Mouse (Mus musculus) MEL (cell line): ENCODE measurements at regions not wholly inside any gene's neighbourhood (a gene's known extent, or its start where the extent isn't known, plus 50 kb on each side); places are given as distances from the start of the nearest gene placed in this dataset.

Experiments used
- DNase-seq: peaks from one replicate; pipeline ENCODE4 v3.0.0; 2011; ENCODE audit warnings: low read depth, low spot score
- H3K27ac ChIP-seq: 2 replicates; pipeline ENCODE4 v1.5.1; 2012; ENCODE audit warnings: low read depth, mild to moderate bottlenecking, control low read depth, low read length, moderate library complexity; ENCODE audit not compliant: control insufficient read depth
- H3K27me3 ChIP-seq, 2 experiments: fragments of 150-350 bp in 1 of 2; sonication (generic) in 1 of 2; 2 replicates each; pipeline ENCODE4 v1.6.1; 2012; ENCODE audit warnings: low read length in 2 of 2, mild to moderate bottlenecking in 2 of 2, improper control_type of control experiment in 1 of 2, moderate library complexity in 1 of 2; ENCODE audit not compliant: insufficient read depth in 2 of 2, control insufficient read depth in 1 of 2
- H3K36me3 ChIP-seq, 2 experiments: 2 replicates each; pipeline ENCODE4 v1.6.1; 2012 to 2014; ENCODE audit warnings: low read length in 2 of 2, improper control_type of control experiment in 1 of 2, inconsistent platforms in 1 of 2, mild to moderate bottlenecking in 1 of 2; ENCODE audit not compliant: insufficient read depth in 2 of 2, control insufficient read depth in 1 of 2
- H3K4me1 ChIP-seq, 2 experiments: fragments of 150-350 bp in 1 of 2; sonication (generic) in 1 of 2; 2 replicates each; pipeline ENCODE4 v1.6.1; 2012; ENCODE audit warnings: low read length in 2 of 2, improper control_type of control experiment in 1 of 2, mild to moderate bottlenecking in 1 of 2; ENCODE audit not compliant: insufficient read depth in 2 of 2, control insufficient read depth in 1 of 2
- H3K4me3 ChIP-seq, 2 experiments: fragments of 150-350 bp in 1 of 2; sonication (generic) in 1 of 2; 2 replicates each; pipeline ENCODE4 v1.5.1; 2012; ENCODE audit warnings: low read depth in 2 of 2, low read length in 2 of 2, mild to moderate bottlenecking in 2 of 2, moderate library complexity in 2 of 2, control low read depth in 1 of 2, improper control_type of control experiment in 1 of 2; ENCODE audit not compliant: control insufficient read depth in 1 of 2, insufficient read depth in 1 of 2
- H3K79me2 ChIP-seq: 2 replicates; pipeline ENCODE4 v1.6.1; 2012; ENCODE audit warnings: mild to moderate bottlenecking, low read length, moderate library complexity; ENCODE audit not compliant: control insufficient read depth, poor library complexity, insufficient read depth
- H3K9ac ChIP-seq: 2 replicates; pipeline ENCODE4 v1.6.1; 2012; ENCODE audit warnings: low read depth, mild to moderate bottlenecking, control low read depth, low read length, moderate library complexity; ENCODE audit not compliant: control insufficient read depth, poor library complexity, severe bottlenecking
- H3K9me3 ChIP-seq: fragments of 150-350 bp; sonication (generic); replicated peaks from 2 replicates; pipeline ENCODE4 v1.6.1; 2012; ENCODE audit warnings: mild to moderate bottlenecking, low read length, improper control_type of control experiment, moderate library complexity; ENCODE audit not compliant: insufficient read depth
- CHD1 ChIP-seq: IDR thresholded peaks from 2 replicates; pipeline ENCODE4 v1.6.1; 2012; ENCODE audit warnings: low read depth, mild to moderate bottlenecking, inconsistent platforms, low read length, improper control_type of control experiment
- CHD2 ChIP-seq: IDR thresholded peaks from 2 replicates; pipeline ENCODE4 v1.6.1; 2011; ENCODE audit warnings: low read length, improper control_type of control experiment
- CTCF ChIP-seq, 3 experiments: IDR thresholded peaks in 2 of 3; conservative IDR thresholded peaks in 1 of 3; 2 replicates each; pipeline ENCODE4 v1.5.1; 2011 to 2012; ENCODE audit warnings: low read length in 3 of 3, low read depth in 2 of 3, mild to moderate bottlenecking in 2 of 3, improper control_type of control experiment in 1 of 3, inconsistent platforms in 1 of 3, mixed read lengths in 1 of 3, moderate library complexity in 1 of 3; ENCODE audit not compliant: control insufficient read depth in 1 of 3, insufficient read depth in 1 of 3, poor library complexity in 1 of 3, severe bottlenecking in 1 of 3
- E2F4 ChIP-seq: IDR thresholded peaks from 2 replicates; pipeline ENCODE4 v1.6.1; 2011; ENCODE audit warnings: low read depth, low read length, improper control_type of control experiment, borderline replicate concordance
- ELF1 ChIP-seq: IDR thresholded peaks from 2 replicates; pipeline ENCODE4 v1.6.1; 2014; ENCODE audit warnings: low read depth, mild to moderate bottlenecking, inconsistent platforms, low read length, improper control_type of control experiment, moderate library complexity
- ETS1 ChIP-seq: IDR thresholded peaks from 2 replicates; pipeline ENCODE4 v1.6.1; 2012; ENCODE audit warnings: low read depth, mild to moderate bottlenecking, inconsistent platforms, low read length, improper control_type of control experiment, moderate library complexity
- KAT2A ChIP-seq: conservative IDR thresholded peaks from 2 replicates; pipeline ENCODE4 v1.6.1; 2012; ENCODE audit warnings: low read depth, low read length, improper control_type of control experiment, inconsistent platforms
- MAFK ChIP-seq: IDR thresholded peaks from 2 replicates; pipeline ENCODE4 v1.6.1; 2011; ENCODE audit warnings: low read depth, mild to moderate bottlenecking, low read length, improper control_type of control experiment, borderline replicate concordance
- MAZ ChIP-seq: IDR thresholded peaks from 2 replicates; pipeline ENCODE4 v1.6.1; 2012; ENCODE audit warnings: low read depth, mild to moderate bottlenecking, inconsistent platforms, low read length, improper control_type of control experiment
- MEF2A ChIP-seq: IDR thresholded peaks from 2 replicates; pipeline ENCODE4 v1.6.1; 2014; ENCODE audit warnings: low read depth, mild to moderate bottlenecking, inconsistent platforms, low read length, improper control_type of control experiment; ENCODE audit not compliant: poor library complexity, insufficient replicate concordance, severe bottlenecking; ENCODE audit errors: extremely low read depth
- MXI1 ChIP-seq: IDR thresholded peaks from 2 replicates; pipeline ENCODE4 v1.6.1; 2011; ENCODE audit warnings: mild to moderate bottlenecking, low read depth, low read length, improper control_type of control experiment
- MYC ChIP-seq: IDR thresholded peaks from 2 replicates; pipeline ENCODE4 v1.6.1; 2011; ENCODE audit warnings: low read depth, mild to moderate bottlenecking, low read length, improper control_type of control experiment, moderate library complexity
- NRF1 ChIP-seq: IDR thresholded peaks from 2 replicates; pipeline ENCODE4 v1.6.1; 2014; ENCODE audit warnings: low read depth, mild to moderate bottlenecking, inconsistent platforms, low read length, improper control_type of control experiment, moderate library complexity; ENCODE audit not compliant: poor library complexity, insufficient read depth, severe bottlenecking
- POLR2A ChIP-seq, 2 experiments: IDR thresholded peaks; 2 replicates each; pipeline ENCODE4 v1.6.1; 2011 to 2012; ENCODE audit warnings: low read length in 2 of 2, mild to moderate bottlenecking in 2 of 2, control low read depth in 1 of 2, improper control_type of control experiment in 1 of 2, low read depth in 1 of 2, moderate library complexity in 1 of 2; ENCODE audit not compliant: control insufficient read depth in 1 of 2, insufficient read depth in 1 of 2, poor library complexity in 1 of 2
- POLR2AphosphoS5 ChIP-seq: IDR thresholded peaks from 2 replicates; pipeline ENCODE4 v1.6.1; 2012; ENCODE audit warnings: low read depth, borderline replicate concordance, mild to moderate bottlenecking, inconsistent platforms, low read length, moderate library complexity, mixed read lengths
- RCOR1 ChIP-seq: IDR thresholded peaks from 2 replicates; pipeline ENCODE4 v1.6.1; 2012; ENCODE audit warnings: low read depth, mild to moderate bottlenecking, inconsistent platforms, low read length, improper control_type of control experiment
- SMC3 ChIP-seq: IDR thresholded peaks from 2 replicates; pipeline ENCODE4 v1.6.1; 2011; ENCODE audit warnings: low read depth, low read length, improper control_type of control experiment
- TAL1 ChIP-seq: IDR thresholded peaks from 2 replicates; pipeline ENCODE4 v1.6.1; 2012; ENCODE audit warnings: mild to moderate bottlenecking, inconsistent platforms, low read length, moderate library complexity, mixed read lengths
- TBP ChIP-seq: IDR thresholded peaks from 2 replicates; pipeline ENCODE4 v1.8.0; 2011; ENCODE audit warnings: low read depth, low read length, improper control_type of control experiment
- UBTF ChIP-seq: IDR thresholded peaks from 2 replicates; pipeline ENCODE4 v1.6.1; 2012; ENCODE audit warnings: low read depth, mild to moderate bottlenecking, inconsistent platforms, low read length, improper control_type of control experiment, moderate library complexity, borderline replicate concordance; ENCODE audit not compliant: insufficient read depth
- ZKSCAN1 ChIP-seq: IDR thresholded peaks from 2 replicates; pipeline ENCODE4 v1.6.1; 2012; ENCODE audit warnings: low read depth, mild to moderate bottlenecking, inconsistent platforms, low read length, improper control_type of control experiment, moderate library complexity
- ZMIZ1 ChIP-seq: IDR thresholded peaks from 2 replicates; pipeline ENCODE4 v1.6.1; 2012; ENCODE audit warnings: low read depth, mild to moderate bottlenecking, inconsistent platforms, low read length, improper control_type of control experiment, moderate library complexity

DNA sequence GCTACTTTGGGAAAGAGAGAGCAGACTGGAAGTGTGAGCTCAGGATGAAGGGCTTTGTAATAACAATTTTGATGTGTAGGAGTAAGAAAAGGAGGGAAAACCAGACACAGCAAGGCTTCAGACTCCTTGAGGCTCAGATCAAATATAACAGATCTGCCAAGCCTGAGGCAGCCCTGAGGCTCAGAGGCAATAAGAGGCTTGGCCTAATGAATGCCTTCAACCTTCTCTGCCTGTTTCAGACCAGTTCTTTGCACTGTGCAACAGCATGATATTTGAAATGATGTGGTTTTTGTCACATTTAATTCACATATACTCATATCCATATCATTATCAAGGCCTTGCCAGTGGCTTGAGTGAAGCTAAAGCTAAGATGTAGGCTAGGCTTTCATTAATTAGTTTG is 425.0 kb downstream of the Nova1 start:
- Histone ChIP-seq H3K27ac (no peak overlapping the region), H3K36me3 (no peaks in the 10 kb centered on the region), H3K9me3 (no peaks in the 10 kb centered on the region), H3K79me2 (no peaks in the 10 kb centered on the region), H3K27me3 (no peaks in the 10 kb centered on the region), H3K9ac (no peak overlapping the region), H3K4me1 (no peaks in the 10 kb centered on the region)
- no peak for DNase-seq
- no peak for TF ChIP-seq MXI1
- TF ChIP-seq POLR2AphosphoS5: no peak
- no peak for TF ChIP-seq CTCF (IDR thresholded peaks at IDR 0.05 in 2 of 3, conservative IDR thresholded peaks at IDR 0.05 in 1 of 3; ENCODE audit: control insufficient read depth in 1 of 3, insufficient read depth in 1 of 3, low read depth in 2 of 3, low read length in 3 of 3, poor library complexity in 1 of 3, severe bottlenecking in 1 of 3)
- no peak for TF ChIP-seq ZMIZ1
- TF ChIP-seq MEF2A: no peak
- TF ChIP-seq ZKSCAN1: no peak
- no peak for TF ChIP-seq ELF1
- TF ChIP-seq MAZ: no peak
- TF ChIP-seq E2F4: no peak
- TF ChIP-seq TBP: no peak
- TF ChIP-seq POLR2A (IDR thresholded peaks at IDR 0.05; ENCODE audit: control insufficient read depth in 1 of 2, insufficient read depth in 1 of 2, low read depth in 1 of 2, low read length in 2 of 2, poor library complexity in 1 of 2): no peak
- TF ChIP-seq, all 39 proteins: peak for 0
- no peak overlapping the region for H3K4me3 ChIP-seq

DNA sequence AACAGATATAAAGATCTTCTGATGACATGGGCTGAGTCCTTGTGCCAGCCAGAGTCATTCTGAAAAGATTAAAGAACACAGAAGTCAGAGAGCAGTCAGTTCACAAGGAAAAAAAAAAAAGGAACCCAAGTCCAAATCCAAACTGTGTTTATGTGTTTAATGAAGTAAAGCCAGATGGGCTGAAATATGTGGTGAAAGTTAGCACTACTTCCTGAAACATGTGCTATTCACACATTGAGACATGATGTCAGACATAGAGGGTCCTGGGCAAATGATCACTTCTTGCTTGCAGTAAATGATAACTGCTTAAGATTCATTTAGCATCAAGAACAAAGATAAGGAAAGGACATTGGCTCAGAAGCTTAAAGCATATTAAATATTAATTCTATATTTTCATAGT is 439.8 kb downstream of the Nova1 start:
- Histone ChIP-seq H3K4me1 (no peaks in the 10 kb centered on the region), H3K27me3 (no peaks in the 10 kb centered on the region), H3K4me3 (no peak overlapping the region), H3K79me2 (no peaks in the 10 kb centered on the region), H3K36me3 (no peaks in the 10 kb centered on the region), H3K9me3 (no peaks in the 10 kb centered on the region), H3K27ac (no peak overlapping the region), H3K9ac (no peak overlapping the region)
- no peak for TF ChIP-seq ETS1
- no peak for TF ChIP-seq NRF1
- TF ChIP-seq CHD1: no peak
- no peak for TF ChIP-seq UBTF
- TF ChIP-seq TAL1: no peak
- no peak for TF ChIP-seq E2F4
- TF ChIP-seq MAFK: no peak
- no peak for TF ChIP-seq MXI1
- no peak for TF ChIP-seq MYC
- TF ChIP-seq ZMIZ1: no peak
- TF ChIP-seq RCOR1: no peak
- TF ChIP-seq ZKSCAN1: no peak
- TF ChIP-seq KAT2A: no peak
- no peak for TF ChIP-seq SMC3
- TF ChIP-seq CHD2: no peak
- no peak for TF ChIP-seq ELF1
- DNase-seq: no peak
